Mouse (Mus musculus): ENCODE measurements around the gene Gm281. TPM values are rescaled to one million over a fixed set of nuclear protein-coding genes. Genes with fewer than 3 reads are reported as not detected.

The Gm281 gene
- polyA plus RNA-seq (2012; rRNA removed): 0.10 and 0.15 TPM in 2 replicates

- Histone ChIP-seq H3K27me3 (ENCODE audit: control insufficient read depth, insufficient read depth, low read length) (no peaks in the 10 kb centered on the region), H3K27ac (ENCODE audit: control insufficient read depth, insufficient read depth, low read length) (no peak within 1 kb of the TSS), H3K4me3 (ENCODE audit: control insufficient read depth, insufficient read depth, low read length) (no peak within 1 kb of the TSS), H3K36me3 (ENCODE audit: control insufficient read depth, insufficient read depth, low read length) (no peaks in the 10 kb centered on the region), H3K4me1 (replicated peaks; ENCODE audit: control insufficient read depth, insufficient read depth, low read length) (no peaks in the 10 kb centered on the region)
- no peak for DNase-seq
- WGBS: 66% methylated on average over 1 of the region's 1 CpGs
- TF ChIP-seq POLR2A (IDR thresholded peaks at IDR 0.05; ENCODE audit: control insufficient read depth, extremely low read depth, insufficient read depth, low read length, poor library complexity) (no peak), CTCF (IDR thresholded peaks at IDR 0.05; ENCODE audit: borderline replicate concordance, control insufficient read depth, extremely low read depth, insufficient read depth, low read length, poor library complexity) (no peak)
These were observed at the start of gene Gm281 for GRCm38 (mm10) chr14:13914387-13915082. Gm281 (minus strand) TSS chr14:13914478.

- TF ChIP-seq POLR2A (IDR thresholded peaks at IDR 0.05; ENCODE audit: control insufficient read depth, extremely low read depth, insufficient read depth, low read length, poor library complexity): no peak
- TF ChIP-seq CTCF (IDR thresholded peaks at IDR 0.05; ENCODE audit: borderline replicate concordance, control insufficient read depth, extremely low read depth, insufficient read depth, low read length, poor library complexity): no peak
- no peak for DNase-seq
- H3K4me3 ChIP-seq (ENCODE audit: control insufficient read depth, insufficient read depth, low read length): no peak overlapping the region
- H3K4me1 ChIP-seq (replicated peaks; ENCODE audit: control insufficient read depth, insufficient read depth, low read length): peaks cover 3% of the 10 kb centered on the region; the same call in 1 of the 2 replicates
- H3K36me3 ChIP-seq (ENCODE audit: control insufficient read depth, insufficient read depth, low read length): no peaks in the 10 kb centered on the region
- 53% methylated on average over 1 of the region's 1 CpGs for WGBS
- no peak overlapping the region for H3K27ac ChIP-seq (ENCODE audit: control insufficient read depth, insufficient read depth, low read length)
- no peaks in the 10 kb centered on the region for H3K27me3 ChIP-seq (ENCODE audit: control insufficient read depth, insufficient read depth, low read length)
These were observed 49.2 kb upstream of the Gm281 start for GRCm38 (mm10) chr14:13963527-13963926.

- no peak for TF ChIP-seq CTCF (IDR thresholded peaks at IDR 0.05; ENCODE audit: borderline replicate concordance, control insufficient read depth, extremely low read depth, insufficient read depth, low read length, poor library complexity)
- no peak for TF ChIP-seq POLR2A (IDR thresholded peaks at IDR 0.05; ENCODE audit: control insufficient read depth, extremely low read depth, insufficient read depth, low read length, poor library complexity)
- H3K36me3 ChIP-seq (ENCODE audit: control insufficient read depth, insufficient read depth, low read length): no peaks in the 10 kb centered on the region
- no peak for DNase-seq
These were observed 48.2 kb upstream of the Gm281 start for GRCm38 (mm10) chr14:13962476-13962875.

GRCm38 (mm10) chr14:13961401-13962112 is 47.3 kb upstream of the Gm281 start, which contains the start of the genes Atxn7 and Thoc7:
Atxn7 (plus strand) TSS chr14:13961440.
Thoc7 (minus strand) TSS chr14:13961852.
- TF ChIP-seq POLR2A (IDR thresholded peaks at IDR 0.05; ENCODE audit: control insufficient read depth, extremely low read depth, insufficient read depth, low read length, poor library complexity) (no peak), CTCF (IDR thresholded peaks at IDR 0.05; ENCODE audit: borderline replicate concordance, control insufficient read depth, extremely low read depth, insufficient read depth, low read length, poor library complexity) (no peak)
- H3K27ac ChIP-seq (ENCODE audit: control insufficient read depth, insufficient read depth, low read length): peak within 1 kb of the TSS; percentile 46; the same call in 1 of the 2 replicates
- no peaks in the 10 kb centered on the region for H3K36me3 ChIP-seq (ENCODE audit: control insufficient read depth, insufficient read depth, low read length)
- H3K4me3 ChIP-seq (ENCODE audit: control insufficient read depth, insufficient read depth, low read length): peak within 1 kb of the TSS; percentile 99
- peak; percentile 61 for DNase-seq
- H3K27me3 ChIP-seq (ENCODE audit: control insufficient read depth, insufficient read depth, low read length): no peaks in the 10 kb centered on the region
- H3K4me1 ChIP-seq (replicated peaks; ENCODE audit: control insufficient read depth, insufficient read depth, low read length): peaks cover 3% of the 10 kb centered on the region; the same call in 1 of the 2 replicates
- WGBS: 5% methylated on average over 56 of the region's 56 CpGs

More at GRCm38 (mm10) chr14:13962476-13962875, 48.2 kb upstream of the Gm281 start:
- H3K4me3 ChIP-seq (ENCODE audit: control insufficient read depth, insufficient read depth, low read length): no peak overlapping the region
- 97% methylated on average over 6 of the region's 6 CpGs for WGBS
- no peaks in the 10 kb centered on the region for H3K27me3 ChIP-seq (ENCODE audit: control insufficient read depth, insufficient read depth, low read length)
- no peak overlapping the region for H3K27ac ChIP-seq (ENCODE audit: control insufficient read depth, insufficient read depth, low read length)
- H3K4me1 ChIP-seq (replicated peaks; ENCODE audit: control insufficient read depth, insufficient read depth, low read length): peaks cover 3% of the 10 kb centered on the region; the same call in 1 of the 2 replicates

DNA sequence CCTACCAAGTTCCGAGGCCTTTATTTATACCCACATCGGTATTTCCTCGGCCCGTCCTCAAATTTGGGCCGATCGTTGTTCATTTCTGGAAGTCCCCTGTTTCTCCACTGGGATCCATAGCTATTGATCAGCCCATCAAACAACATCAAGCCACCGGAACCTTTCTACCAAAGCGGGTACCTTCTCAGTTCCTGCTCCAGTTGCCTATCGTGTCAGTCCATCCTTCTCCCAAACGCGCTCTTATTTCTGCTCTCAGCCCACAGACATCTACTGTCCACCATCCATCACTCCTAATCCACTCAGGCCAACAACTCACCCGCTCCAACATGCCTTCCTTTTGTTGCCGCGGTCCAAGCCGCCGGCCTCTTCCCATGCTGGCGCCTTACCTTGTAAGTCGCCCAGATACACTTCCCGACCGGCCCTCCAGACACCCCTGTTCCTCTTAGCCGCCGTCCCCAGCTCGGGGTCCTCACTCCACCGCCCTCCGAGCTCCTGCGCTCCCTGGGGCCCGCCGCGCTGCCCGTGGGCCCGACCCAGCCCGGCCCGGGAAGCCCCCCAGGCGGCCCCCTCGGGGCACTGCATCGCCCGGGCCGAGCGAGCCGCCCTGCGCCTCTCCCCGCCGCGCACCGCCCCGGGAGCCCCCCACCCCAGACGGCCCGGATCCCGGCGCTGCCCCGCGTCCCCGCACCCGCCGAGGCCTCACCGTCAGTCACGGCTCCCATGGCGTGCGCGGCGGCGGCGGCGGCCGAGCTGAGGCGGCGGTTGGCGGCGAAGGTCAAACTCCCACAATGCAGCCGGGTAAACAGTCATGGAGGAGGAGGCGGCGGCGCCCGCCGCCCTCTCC is 46.4 kb upstream of the Gm281 start:
- Histone ChIP-seq H3K27me3 (ENCODE audit: control insufficient read depth, insufficient read depth, low read length) (no peaks in the 10 kb centered on the region), H3K4me1 (replicated peaks; ENCODE audit: control insufficient read depth, insufficient read depth, low read length) (peaks cover 3% of the 10 kb centered on the region; the same call in 1 of the 2 replicates), H3K4me3 (ENCODE audit: control insufficient read depth, insufficient read depth, low read length) (peak overlapping the region; percentile 99), H3K27ac (ENCODE audit: control insufficient read depth, insufficient read depth, low read length) (peak overlapping the region; percentile 46; the same call in 1 of the 2 replicates), H3K36me3 (ENCODE audit: control insufficient read depth, insufficient read depth, low read length) (no peaks in the 10 kb centered on the region)
- 0 out of 2 replicates have a peak, but pooled peaks have one; percentile 24 for TF ChIP-seq POLR2A (IDR thresholded peaks at IDR 0.05; ENCODE audit: control insufficient read depth, extremely low read depth, insufficient read depth, low read length, poor library complexity)
- TF ChIP-seq CTCF (IDR thresholded peaks at IDR 0.05; ENCODE audit: borderline replicate concordance, control insufficient read depth, extremely low read depth, insufficient read depth, low read length, poor library complexity): 0 out of 2 replicates have a peak, but pooled peaks have one; percentile 38
- under 1% methylated on average over 75 of the region's 75 CpGs for WGBS
- peak; percentile 62 for DNase-seq
